Mouse (Mus musculus) stomach, postnatal 0 days (tissue): Measurements from ENCODE around the gene Nbea.

Experiments used
- CTCF ChIP-seq: IDR thresholded peaks from 2 replicates; pipeline ENCODE4 v1.5.1; 2016; ENCODE audit warnings: antibody characterized with exemption, low read depth, mild to moderate bottlenecking, moderate library complexity
- EP300 ChIP-seq: optimal IDR thresholded peaks from 2 replicates; pipeline ENCODE3; 2016; ENCODE audit warnings: antibody characterized with exemption

- TF ChIP-seq CTCF (no peak), EP300 (no peak)
Observed at GRCm38 (mm10) chr3:55648299-55648698, 535.2 kb downstream of the Nbea start.
